Mouse (Mus musculus) layer of hippocampus, adult 8-10 months (tissue): ENCODE measurements around the gene Kcnh2. TPM values are rescaled to one million over a fixed set of nuclear protein-coding genes. Genes with fewer than 3 reads are reported as not detected.

Source experiments
- DNase-seq, 2 experiments: peaks; one replicate each; pipeline ENCODE4 v3.0.0; 2022; ENCODE audit warnings: low spot score in 2 of 2
- total RNA-seq, 4 experiments: library from RNA; stranded (reverse); gene quantifications; 2 replicates each; pipeline ENCODE4 v1.2.4; 2022

Gene Kcnh2
- total RNA-seq, 4 experiments from 2014 or later: 20.4 to 26.8 (median 21.9) TPM

GRCm38 (mm10) chr5:24379501-24379900, 28.1 kb upstream of the Kcnh2 start:
- DNase-seq: no peak

GRCm38 (mm10) chr5:24378700-24379099, 27.3 kb upstream of the Kcnh2 start:
- no peak for DNase-seq

GRCm38 (mm10) chr5:24374666-24375328, 23.4 kb upstream of the Kcnh2 start:
- DNase-seq: no peak

GRCm38 (mm10) chr5:24374216-24374615, 22.8 kb upstream of the Kcnh2 start:
- DNase-seq: no peak

GRCm38 (mm10) chr5:24373807-24374206, 22.4 kb upstream of the Kcnh2 start:
- no peak for DNase-seq

GRCm38 (mm10) chr5:24369767-24370166, 18.4 kb upstream of the Kcnh2 start:
- DNase-seq: no peak

GRCm38 (mm10) chr5:24366426-24366825, 15.0 kb upstream of the Kcnh2 start:
- DNase-seq: no peak

GRCm38 (mm10) chr5:24365528-24365927, 14.1 kb upstream of the Kcnh2 start:
- no peak for DNase-seq

- no peak for DNase-seq
These were observed 13.6 kb upstream of the Kcnh2 start for GRCm38 (mm10) chr5:24364963-24365362.

- no peak for DNase-seq
These were observed 13.1 kb upstream of the Kcnh2 start, which contains the start of gene Nos3 for GRCm38 (mm10) chr5:24364508-24364907. Nos3 (plus strand) TSS chr5:24364810.

GRCm38 (mm10) chr5:24364061-24364460, 12.7 kb upstream of the Kcnh2 start:
- no peak for DNase-seq

- DNase-seq: no peak
These were observed 12.1 kb upstream of the Kcnh2 start for GRCm38 (mm10) chr5:24363467-24363866.

- DNase-seq: peak; percentile 65 to 84
These were observed 9.5 kb upstream of the Kcnh2 start for GRCm38 (mm10) chr5:24360792-24361454.

- DNase-seq: no peak
These were observed 6.1 kb upstream of the Kcnh2 start for GRCm38 (mm10) chr5:24357461-24357860.

- no peak for DNase-seq
These were observed 5.4 kb upstream of the Kcnh2 start for GRCm38 (mm10) chr5:24356764-24357163.

GRCm38 (mm10) chr5:24353327-24353726, 1.9 kb upstream of the Kcnh2 start:
- no peak for DNase-seq

- DNase-seq: no peak
These were observed 951 bp upstream of the Kcnh2 start for GRCm38 (mm10) chr5:24352251-24352859.

GRCm38 (mm10) chr5:24351701-24352171, 332 bp upstream of the Kcnh2 start:
- DNase-seq: peak; percentile 69 to 78

GRCm38 (mm10) chr5:24350531-24351250, 713 bp downstream of the Kcnh2 start:
- DNase-seq: no peak

- no peak for DNase-seq
These were observed 1.3 kb downstream of the Kcnh2 start for GRCm38 (mm10) chr5:24350073-24350472.

GRCm38 (mm10) chr5:24348546-24348945, 2.9 kb downstream of the Kcnh2 start:
- DNase-seq: no peak

- DNase-seq: peak; percentile 25 to 43
These were observed 3.3 kb downstream of the Kcnh2 start for GRCm38 (mm10) chr5:24348128-24348527.
